Mouse (Mus musculus) brain, embryonic 14.5 days (tissue): ENCODE results near the gene Uhrf1. TPM values are rescaled to one million over a fixed set of nuclear protein-coding genes. Genes with fewer than 3 reads are reported as not detected.

Experiments used
- DNase-seq: peaks from one replicate; pipeline ENCODE4 v3.0.0-alpha.2; 2011; ENCODE audit warnings: low read depth
- CTCF ChIP-seq: fragments of 200-500 bp; IDR thresholded peaks from 2 replicates; pipeline ENCODE4 v1.5.1; 2012; ENCODE audit warnings: inconsistent platforms, mild to moderate bottlenecking, moderate library complexity, borderline replicate concordance; ENCODE audit not compliant: insufficient read depth, insufficient read length; ENCODE audit errors: extremely low read depth
- POLR2A ChIP-seq: fragments of 200-500 bp; IDR thresholded peaks from 2 replicates; pipeline ENCODE4 v1.6.1; 2012; ENCODE audit warnings: mild to moderate bottlenecking, inconsistent platforms, borderline replicate concordance; ENCODE audit not compliant: poor library complexity, insufficient read depth, insufficient read length, severe bottlenecking; ENCODE audit errors: extremely low read depth
- polyA plus RNA-seq: library from polyadenylated mRNA; depleted of rRNA; stranded (reverse); fragments of >200 nt; gene quantifications from 2 replicates; pipeline ENCODE4 v1.2.3, GENCODE M21; 2012

The Uhrf1 gene
- polyA plus RNA-seq, 1 experiment: 39.8 TPM

- no peak for DNase-seq
- TF ChIP-seq POLR2A (no peak), CTCF (no peak)
Observed at GRCm38 (mm10) chr17:56265869-56266268, 37.3 kb upstream of the Uhrf1 start.

- no peak for DNase-seq
- no peak for TF ChIP-seq CTCF
- TF ChIP-seq POLR2A: no peak
Observed at GRCm38 (mm10) chr17:56266271-56266670, 36.9 kb upstream of the Uhrf1 start.

GRCm38 (mm10) chr17:56269153-56269630, 33.9 kb upstream of the Uhrf1 start:
- DNase-seq: peak; percentile 95
- TF ChIP-seq POLR2A (0 out of 2 replicates have a peak, but pooled peaks have one; percentile 11), CTCF (no peak)

GRCm38 (mm10) chr17:56269741-56270140, 33.4 kb upstream of the Uhrf1 start:
- TF ChIP-seq POLR2A: no peak
- no peak for TF ChIP-seq CTCF
- DNase-seq: no peak

- DNase-seq: no peak
Observed at GRCm38 (mm10) chr17:56271609-56272253, 31.4 kb upstream of the Uhrf1 start.

GRCm38 (mm10) chr17:56272644-56273043, 30.5 kb upstream of the Uhrf1 start:
- TF ChIP-seq POLR2A (no peak), CTCF (no peak)
- no peak for DNase-seq

More at GRCm38 (mm10) chr17:56271609-56272253, 31.4 kb upstream of the Uhrf1 start:
- TF ChIP-seq CTCF: no peak
- TF ChIP-seq POLR2A: no peak

- TF ChIP-seq POLR2A (no peak), CTCF (no peak)
- no peak for DNase-seq
Observed at GRCm38 (mm10) chr17:56273482-56273881, 29.6 kb upstream of the Uhrf1 start.

- no peak for TF ChIP-seq CTCF
- no peak for TF ChIP-seq POLR2A
- no peak for DNase-seq
Observed at GRCm38 (mm10) chr17:56273986-56274385, 29.1 kb upstream of the Uhrf1 start.

- DNase-seq: no peak
- TF ChIP-seq CTCF: no peak
- no peak for TF ChIP-seq POLR2A
Observed at GRCm38 (mm10) chr17:56275842-56276480, 27.2 kb upstream of the Uhrf1 start.

- DNase-seq: peak; percentile 94
- TF ChIP-seq CTCF (peak; percentile 18; the same call in 1 of the 2 replicates), POLR2A (no peak)
Observed at GRCm38 (mm10) chr17:56276643-56277566, 26.2 kb upstream of the Uhrf1 start, which contains the start of gene Ticam1. Ticam1 (minus strand) TSS chr17:56276786.

- no peak for DNase-seq
- TF ChIP-seq POLR2A (no peak), CTCF (no peak)
Observed at GRCm38 (mm10) chr17:56277567-56277893, 25.6 kb upstream of the Uhrf1 start.
